Mouse (Mus musculus): ENCODE measurements around the gene Fat1.

DNA sequence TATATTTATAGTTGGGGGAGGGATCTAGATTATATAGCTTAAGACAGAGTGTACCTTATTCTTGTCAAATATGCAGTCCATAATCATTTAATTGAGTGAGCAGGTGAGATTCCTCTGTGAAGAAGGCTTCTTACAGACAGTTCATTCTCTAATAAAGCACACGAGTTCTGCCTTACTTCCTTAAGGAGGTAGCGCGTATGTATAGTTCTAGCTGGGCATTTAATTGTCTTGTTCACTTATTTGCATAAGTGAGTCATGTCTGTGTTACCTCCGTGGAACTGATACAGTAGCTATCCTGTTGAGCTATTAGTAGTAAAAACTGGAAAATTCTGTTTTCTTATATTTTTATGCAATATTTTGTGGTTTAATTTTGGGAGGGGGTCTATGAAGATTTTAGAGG lies 40.4 kb downstream of the Fat1 start:
- TF ChIP-seq TAL1 (IDR thresholded peaks at IDR 0.05; ENCODE audit: low read length), result no peak
- TF ChIP-seq GATA1 (IDR thresholded peaks at IDR 0.05; ENCODE audit: low read length), result no peak

Data from erythroblast, embryonic 14.5 days (primary cell).